29 mouse cellular contexts compared by ENCODE assay signal in the genomic region with DNA sequence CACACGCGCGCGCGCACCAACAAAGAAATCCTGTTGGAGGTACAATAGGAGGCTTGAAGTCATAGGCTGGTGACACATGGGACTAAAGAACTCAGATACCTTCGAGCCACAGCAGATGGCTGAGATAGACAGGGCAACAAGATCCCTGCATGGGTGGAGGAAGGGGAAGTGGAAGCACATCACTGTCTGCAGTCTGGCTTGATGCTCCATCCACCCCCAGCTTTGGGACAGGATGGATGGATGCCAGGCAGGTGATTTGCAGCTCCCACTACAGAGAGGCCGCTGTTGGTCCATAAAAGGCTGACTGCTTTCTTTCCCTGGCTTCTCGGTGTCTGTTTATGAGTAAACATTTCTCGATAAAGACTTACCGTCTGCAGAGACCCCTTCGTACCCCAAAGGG.
"Had no signal": no experiment of that assay in that cellular context is flagged by ENCODE, and none has a peak within 500 bp of the region (broad histone marks: within the 10 kb centered on the region; RNA-seq: fewer than 3 reads in every experiment).

No protein-coding gene starts in this region.

- H3K9ac ChIP-seq: heart, embryonic 12.5 days; hindbrain, embryonic 12.5 days; hindbrain, embryonic 14.5 days; kidney, embryonic 15.5 days; limb, embryonic 12.5 days; liver, embryonic 13.5 days; liver, embryonic 15.5 days had no signal

- H3K27ac ChIP-seq: gastrocnemius, adult 2 months; heart, embryonic 10.5 days; hindbrain, embryonic 10.5 days; hindbrain, embryonic 12.5 days; hindbrain, embryonic 14.5 days; kidney, embryonic 15.5 days; kidney, postnatal 0 days; layer of hippocampus, adult 2 months; left cerebral cortex, adult 2 months; limb, embryonic 10.5 days; limb, embryonic 12.5 days; liver, embryonic 13.5 days; liver, embryonic 15.5 days had no signal

- ATAC-seq: hindbrain, embryonic 16.5 days; inflammation-experienced regulatory T-cells, adult 6 months; intestine, embryonic 16.5 days had no signal

- H3K4me1 ChIP-seq: liver, embryonic 15.5 days had no signal

- DNase-seq: gastrocnemius, adult 2 months; gastrocnemius, postnatal 10 days; gastrocnemius, postnatal 25 days; heart, adult 18-20 months; heart, postnatal 10 days; heart, postnatal 4 days; kidney, adult 11 months; kidney, adult 2 months; kidney, adult 9 months; kidney, postnatal 14 days; kidney, postnatal 36 days; liver; liver, embryonic 13.5 days had no signal

- H3K4me3 ChIP-seq: gastrocnemius, adult 2 months; heart, embryonic 10.5 days; heart, embryonic 12.5 days; hindbrain, embryonic 10.5 days; hindbrain, embryonic 12.5 days; kidney, embryonic 15.5 days; layer of hippocampus, adult 2 months; left cerebral cortex, adult 2 months; limb, embryonic 10.5 days; limb, embryonic 12.5 days; liver, embryonic 13.5 days; liver, embryonic 15.5 days had no signal

- H3K27me3 ChIP-seq: heart, embryonic 12.5 days; hindbrain, embryonic 12.5 days; limb, embryonic 12.5 days; liver, embryonic 13.5 days; liver, embryonic 15.5 days had no signal

- H3K4me2 ChIP-seq: heart, embryonic 12.5 days; hindbrain, embryonic 12.5 days; hindbrain, embryonic 14.5 days; kidney, embryonic 15.5 days; limb, embryonic 12.5 days; liver, embryonic 11.5 days; liver, embryonic 13.5 days; liver, embryonic 15.5 days had no signal

- H3K36me3 ChIP-seq: heart, embryonic 10.5 days; heart, embryonic 12.5 days; hindbrain, embryonic 12.5 days; kidney, embryonic 15.5 days; liver, embryonic 13.5 days; liver, embryonic 15.5 days had no signal

- H3K9me3 ChIP-seq: heart, embryonic 10.5 days; heart, embryonic 12.5 days; hindbrain, embryonic 10.5 days; hindbrain, embryonic 12.5 days; kidney, embryonic 15.5 days; limb, embryonic 10.5 days; limb, embryonic 12.5 days; liver, embryonic 13.5 days; liver, embryonic 15.5 days had no signal
